8 mouse cellular contexts compared by ENCODE assay signal in the genomic region with DNA sequence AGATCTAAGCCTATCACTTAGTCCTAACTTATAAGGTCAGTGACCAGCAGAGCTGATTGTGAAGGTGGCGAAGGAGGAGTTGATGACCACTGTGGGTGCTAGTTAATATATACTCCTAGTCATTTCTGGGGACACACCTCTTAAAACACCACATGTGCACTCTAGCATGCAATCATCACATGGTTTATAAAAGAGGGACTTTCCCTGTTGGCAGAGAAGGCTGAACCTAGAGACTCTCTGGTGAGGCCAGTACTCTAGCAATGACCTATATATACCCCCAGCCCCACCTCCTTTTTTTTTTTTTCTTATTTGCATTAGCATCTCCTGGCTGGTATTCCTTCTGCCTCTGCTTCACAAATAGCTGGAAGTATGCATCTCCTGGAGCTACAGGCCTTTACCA. TPM values are rescaled to one million over a fixed set of nuclear protein-coding genes. Genes with fewer than 3 reads are reported as not detected.
DNase-seq lines count a peak whose midpoint lies in the region; ATAC-seq and TF ChIP-seq lines count a peak whose summit lies in the region.

No protein-coding gene starts in this region.

- no peak for TF ChIP-seq POLR2A in bone marrow, adult 2 months (IDR thresholded peaks at IDR 0.05; ENCODE audit: borderline replicate concordance, control insufficient read depth, low read depth, low read length)

- peak overlapping the region; percentile 70 for H3K4me2 ChIP-seq in liver, embryonic 11.5 days
- H3K4me2 ChIP-seq in neural tube, embryonic 13.5 days: peak overlapping the region; percentile 70

- peaks cover 16% of the 10 kb centered on the region for H3K36me3 ChIP-seq in hindbrain, embryonic 10.5 days
- H3K36me3 ChIP-seq in liver, embryonic 11.5 days (ENCODE audit: control insufficient read depth, insufficient read depth, low read length): peaks cover 7% of the 10 kb centered on the region; the same call in 1 of the 2 replicates
- H3K36me3 ChIP-seq in neural tube, embryonic 13.5 days: peaks cover 15% of the 10 kb centered on the region

- WGBS in bone marrow, adult 2 months: 65% methylated on average over 1 of the region's 1 CpGs
- 91% methylated on average over 1 of the region's 1 CpGs for WGBS in hindbrain, embryonic 10.5 days
- 76% methylated on average over 1 of the region's 1 CpGs for WGBS in liver, embryonic 11.5 days
- WGBS in neural tube, embryonic 13.5 days: 89% methylated on average over 1 of the region's 1 CpGs

- H3K4me3 ChIP-seq in bone marrow, adult 2 months (replicated peaks; ENCODE audit: control insufficient read depth, low read depth, low read length): peak overlapping the region; percentile 57
- H3K4me3 ChIP-seq in hindbrain, embryonic 10.5 days: peak overlapping the region; percentile 80
- peak overlapping the region; percentile 73 for H3K4me3 ChIP-seq in liver, embryonic 11.5 days (ENCODE audit: low read depth, low read length)
- H3K4me3 ChIP-seq in neural tube, embryonic 13.5 days: peak overlapping the region; percentile 75

- H3K4me1 ChIP-seq in bone marrow, adult 2 months (ENCODE audit: control insufficient read depth, insufficient read depth, low read length): peaks cover 6% of the 10 kb centered on the region; the same call in 1 of the 2 replicates
- peaks cover 26% of the 10 kb centered on the region for H3K4me1 ChIP-seq in hindbrain, embryonic 10.5 days (replicated peaks)
- H3K4me1 ChIP-seq in liver, embryonic 11.5 days (replicated peaks; ENCODE audit: control insufficient read depth, insufficient read depth, low read length): peaks cover 22% of the 10 kb centered on the region
- H3K4me1 ChIP-seq in neural tube, embryonic 13.5 days (replicated peaks): peaks cover 37% of the 10 kb centered on the region

- peak; percentile 80 for DNase-seq in heart, adult 11 months
- DNase-seq in heart, postnatal 4 days: no peak
- no peak for DNase-seq in hindbrain, embryonic 10.5 days (ENCODE audit: low spot score)
- DNase-seq in liver, embryonic 11.5 days (ENCODE audit: low spot score): no peak
- DNase-seq in right cerebral cortex, postnatal 10 days (ENCODE audit: low spot score in 2 of 2): no peak
- DNase-seq in gastrocnemius, postnatal 36 days: no peak

- ATAC-seq in liver, embryonic 11.5 days (replicated peaks; ENCODE audit: low FRiP score): no peak
- ATAC-seq in neural tube, embryonic 13.5 days (ENCODE audit: low read depth): no peak

- no peaks in the 10 kb centered on the region for H3K27me3 ChIP-seq in hindbrain, embryonic 10.5 days (ENCODE audit: insufficient read depth, poor library complexity, severe bottlenecking)
- H3K27me3 ChIP-seq in liver, embryonic 11.5 days (replicated peaks; ENCODE audit: control insufficient read depth, insufficient read depth, low read length): no peaks in the 10 kb centered on the region
- H3K27me3 ChIP-seq in neural tube, embryonic 13.5 days: no peaks in the 10 kb centered on the region

- intact Hi-C loops in gastrocnemius, postnatal 36 days (cut with DNase I): loop anchor here (10.0 kb wide), 1 partner anchor 153 kb away; no protein-coding TSS in a partner anchor

- peak overlapping the region; percentile 84 for H3K9ac ChIP-seq in liver, embryonic 11.5 days (ENCODE audit: low read depth, low read length)
- peak overlapping the region; percentile 86 for H3K9ac ChIP-seq in neural tube, embryonic 13.5 days

- no peak overlapping the region; the same call in 1 of the 2 replicates for H3K27ac ChIP-seq in bone marrow, adult 2 months (ENCODE audit: control insufficient read depth, insufficient read depth, low read depth, low read length, poor library complexity)
- H3K27ac ChIP-seq in hindbrain, embryonic 10.5 days: no peak overlapping the region
- H3K27ac ChIP-seq in liver, embryonic 11.5 days (ENCODE audit: low read depth, low read length): no peak overlapping the region
- H3K27ac ChIP-seq in neural tube, embryonic 13.5 days (replicated peaks): peak overlapping the region; percentile 99; the same call in 1 of the 2 replicates

- TF ChIP-seq CTCF in bone marrow, adult 2 months (IDR thresholded peaks at IDR 0.05; ENCODE audit: control insufficient read depth, insufficient read depth, low read length): no peak

- H3K9me3 ChIP-seq in hindbrain, embryonic 10.5 days: no peaks in the 10 kb centered on the region
- no peaks in the 10 kb centered on the region for H3K9me3 ChIP-seq in liver, embryonic 11.5 days (ENCODE audit: control insufficient read depth, low read length)
- H3K9me3 ChIP-seq in neural tube, embryonic 13.5 days: no peaks in the 10 kb centered on the region

RNA-seq across cellular contexts. Expression of gene Rchy1, which starts 1.5 kb away (rescaled TPM):
- 10 to 100 TPM; 42.7 to 43.8 TPM for total RNA-seq in heart, postnatal 4 days (2021)
- 31.4 and 41.3 TPM in 2 replicates for polyA plus RNA-seq in bone marrow, adult 2 months (2011; ENCODE audit: insufficient read depth, insufficient read length, low replicate concordance, missing spikeins)
- 59.2 and 62.9 TPM in 2 replicates for polyA plus RNA-seq in hindbrain, embryonic 10.5 days (2016; fragmentation: Nextera tagmentation; extraction: Ambion mirVana)
- 44.8 and 46.9 TPM in 2 replicates for polyA plus RNA-seq in liver, embryonic 11.5 days (2014; fragmentation: Nextera tagmentation; extraction: Ambion mirVana)
- 93.5 and 97.2 TPM in 2 replicates for polyA plus RNA-seq in neural tube, embryonic 13.5 days (2015; fragmentation: Nextera tagmentation; extraction: Ambion mirVana)
- 10 to 100 TPM; 21.7 to 26.0 TPM for total RNA-seq in gastrocnemius, postnatal 36 days (2021)

RNA-seq across cellular contexts. Expression of gene Odaph, which starts 25.9 kb away (rescaled TPM):
- total RNA-seq in heart, postnatal 4 days (2021): not detected
- not detected in 2 replicates for polyA plus RNA-seq in bone marrow, adult 2 months (2011; ENCODE audit: insufficient read depth, insufficient read length, low replicate concordance, missing spikeins)
- polyA plus RNA-seq in hindbrain, embryonic 10.5 days (2016; fragmentation: Nextera tagmentation; extraction: Ambion mirVana): not detected in 2 replicates
- polyA plus RNA-seq in liver, embryonic 11.5 days (2014; fragmentation: Nextera tagmentation; extraction: Ambion mirVana): not detected in 2 replicates
- not detected in 2 replicates for polyA plus RNA-seq in neural tube, embryonic 13.5 days (2015; fragmentation: Nextera tagmentation; extraction: Ambion mirVana)
- not detected for total RNA-seq in gastrocnemius, postnatal 36 days (2021)
